Comparison of ENCODE assay signal across 10 mouse cellular contexts in the genomic region with DNA sequence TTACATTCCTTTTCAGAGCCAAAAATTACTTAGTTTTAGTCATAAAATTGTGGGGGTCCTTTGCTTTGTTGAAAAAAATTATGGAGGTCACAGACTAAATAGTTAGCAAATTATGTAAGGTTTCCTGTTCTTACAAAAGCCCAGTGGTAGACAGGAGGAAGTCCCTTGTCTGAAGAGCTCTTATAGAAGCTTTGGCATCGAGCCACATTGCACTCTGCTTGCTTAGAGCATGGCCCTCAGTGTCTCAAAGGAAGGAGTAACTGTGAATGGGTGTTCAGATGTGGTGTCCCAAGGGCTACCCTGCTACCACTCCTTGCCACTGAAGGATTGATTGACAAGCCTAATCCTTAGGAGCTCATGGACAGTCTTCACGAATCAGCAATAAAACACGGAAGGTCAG. TPM values are rescaled to one million over a fixed set of nuclear protein-coding genes. Genes with fewer than 3 reads are reported as not detected.
A peak's percentile ranks its signal among the peaks of the same experiment; 100 is the strongest.
DNase-seq lines count a peak whose midpoint lies in the region; ATAC-seq lines count a peak whose summit lies in the region.
"Had no signal": no experiment of that assay in that cellular context is flagged by ENCODE, and none has a peak within 500 bp of the region (broad histone marks: within the 10 kb centered on the region; RNA-seq: fewer than 3 reads in every experiment).

No protein-coding gene starts in this region.

- no peak overlapping the region for H3K27ac ChIP-seq in kidney, embryonic 14.5 days (ENCODE audit: low read depth, low read length)
- H3K27ac ChIP-seq in lung, embryonic 15.5 days = peak overlapping the region; percentile 60

- no peaks in the 10 kb centered on the region for H3K36me3 ChIP-seq in kidney, embryonic 14.5 days (ENCODE audit: control insufficient read depth, insufficient read depth, low read length)
- no peaks in the 10 kb centered on the region for H3K36me3 ChIP-seq in lung, embryonic 15.5 days

- H3K27me3 ChIP-seq in kidney, embryonic 14.5 days (ENCODE audit: control insufficient read depth, insufficient read depth, low read length) = no peaks in the 10 kb centered on the region
- H3K27me3 ChIP-seq in lung, embryonic 15.5 days = no peaks in the 10 kb centered on the region

- H3K9me3 ChIP-seq in kidney, embryonic 14.5 days (ENCODE audit: control insufficient read depth, low read length) = no peaks in the 10 kb centered on the region
- H3K9me3 ChIP-seq in lung, embryonic 15.5 days = no peaks in the 10 kb centered on the region

- 69% methylated on average over 3 of the region's 3 CpGs for WGBS in kidney, embryonic 14.5 days
- WGBS in lung, embryonic 15.5 days = 41% methylated on average over 3 of the region's 3 CpGs

- no peak overlapping the region for H3K9ac ChIP-seq in kidney, embryonic 14.5 days (ENCODE audit: low read depth, low read length)
- no peak overlapping the region for H3K9ac ChIP-seq in lung, embryonic 15.5 days

- no peaks in the 10 kb centered on the region for H3K4me1 ChIP-seq in kidney, embryonic 14.5 days (ENCODE audit: control insufficient read depth, insufficient read depth, low read length)
- H3K4me1 ChIP-seq in lung, embryonic 15.5 days = peaks cover 3% of the 10 kb centered on the region

- H3K4me2 ChIP-seq in kidney, embryonic 14.5 days (replicated peaks; ENCODE audit: low read depth, low read length) = no peak overlapping the region
- H3K4me2 ChIP-seq in lung, embryonic 15.5 days = no peak overlapping the region

- no peak for ATAC-seq in kidney, embryonic 14.5 days (ENCODE audit: low FRiP score, low TSS enrichment)
- peak; percentile 62; the same call in 1 of the 2 replicates for ATAC-seq in lung, embryonic 15.5 days (ENCODE audit: borderline replicate concordance, extremely low read depth, low FRiP score, low TSS enrichment)
- ATAC-seq: Patski had no signal

- intact Hi-C loops in gastrocnemius, postnatal 36 days (cut with DNase I) = no loop called here

- no peak overlapping the region for H3K4me3 ChIP-seq in kidney, embryonic 14.5 days (ENCODE audit: low read length)
- no peak overlapping the region for H3K4me3 ChIP-seq in lung, embryonic 15.5 days

- DNase-seq in kidney, adult 9 months = peak; percentile 33
- DNase-seq in CD4-positive, CD25-positive, alpha-beta regulatory T cell, adult 2 months (ENCODE audit: low read depth, low spot score) = peak; percentile 72
- peak; percentile 46 for DNase-seq in brain, adult 2 months (ENCODE audit: low read depth, low spot score)
- no peak for DNase-seq in embryo, embryonic 9.5 days (ENCODE audit: extremely low spot score)
- DNase-seq in testis, postnatal 10 days (ENCODE audit: low spot score) = no peak
- DNase-seq in gastrocnemius, postnatal 36 days = no peak

RNA-seq across cellular contexts. Expression of a gene that starts 25.3 kb away (rescaled TPM):
- 3.3 and 3.6 TPM in 2 replicates for polyA plus RNA-seq in kidney, embryonic 14.5 days (2014; fragmentation: Nextera tagmentation; extraction: Ambion mirVana)
- polyA plus RNA-seq in lung, embryonic 15.5 days (2015; fragmentation: Nextera tagmentation; extraction: Ambion mirVana) = 7.0 TPM in 2 replicates
- total RNA-seq in gastrocnemius, postnatal 36 days (2021) = 1 to 10 TPM in 1 of 2 experiments, under 1 TPM in 1; 0.82 to 1.2 TPM

RNA-seq across cellular contexts. Expression of a gene that starts 40.8 kb away (rescaled TPM):
- 149 and 173 TPM in 2 replicates for polyA plus RNA-seq in kidney, embryonic 14.5 days (2014; fragmentation: Nextera tagmentation; extraction: Ambion mirVana)
- polyA plus RNA-seq in lung, embryonic 15.5 days (2015; fragmentation: Nextera tagmentation; extraction: Ambion mirVana) = 179 and 183 TPM in 2 replicates
- total RNA-seq in gastrocnemius, postnatal 36 days (2021) = 100 to 1,000 TPM in 1 of 2 experiments, 10 to 100 TPM in 1; 94.6 to 110 TPM

RNA-seq across cellular contexts. Expression of a gene that starts 40.8 kb away (rescaled TPM):
- 7.8 and 10.5 TPM in 2 replicates for polyA plus RNA-seq in kidney, embryonic 14.5 days (2014; fragmentation: Nextera tagmentation; extraction: Ambion mirVana)
- polyA plus RNA-seq in lung, embryonic 15.5 days (2015; fragmentation: Nextera tagmentation; extraction: Ambion mirVana) = 10.8 and 11.0 TPM in 2 replicates
- 1 to 10 TPM; 1.3 to 2.4 TPM for total RNA-seq in gastrocnemius, postnatal 36 days (2021)

RNA-seq across cellular contexts. Expression of a gene that starts 42.0 kb away (rescaled TPM):
- not detected in 2 replicates for polyA plus RNA-seq in kidney, embryonic 14.5 days (2014; fragmentation: Nextera tagmentation; extraction: Ambion mirVana)
- polyA plus RNA-seq in lung, embryonic 15.5 days (2015; fragmentation: Nextera tagmentation; extraction: Ambion mirVana) = 0.34 and 1.7 TPM in 2 replicates
- total RNA-seq in gastrocnemius, postnatal 36 days (2021) = not detected
- total RNA-seq: heart, postnatal 36 days had no signal
- polyA plus RNA-seq: Patski had no signal

RNA-seq across cellular contexts. Expression of a gene that starts 42.7 kb away (rescaled TPM):
- polyA plus RNA-seq in kidney, embryonic 14.5 days (2014; fragmentation: Nextera tagmentation; extraction: Ambion mirVana) = 180 and 243 TPM in 2 replicates
- 175 and 179 TPM in 2 replicates for polyA plus RNA-seq in lung, embryonic 15.5 days (2015; fragmentation: Nextera tagmentation; extraction: Ambion mirVana)
- 10 to 100 TPM; 29.3 to 31.9 TPM for total RNA-seq in gastrocnemius, postnatal 36 days (2021)

Comparison
In these comparisons a context has a peak if more than half of its experiments do, and no peak if none do; other contexts are left out.
1. DNase-seq: peak in kidney, adult 9 months (single experiment), CD4-positive, CD25-positive, alpha-beta regulatory T cell, adult 2 months (single experiment) and brain, adult 2 months (single experiment); none in embryo, embryonic 9.5 days (single experiment), testis, postnatal 10 days (single experiment) and gastrocnemius, postnatal 36 days (0 of 2).